Mouse (Mus musculus): ENCODE results near the gene Asic2. TPM values are rescaled to one million over a fixed set of nuclear protein-coding genes. Genes with fewer than 3 reads are reported as not detected.

The Asic2 gene
- total and polyA plus RNA-seq, 2 experiments: under 0.01 TPM; not detected in 1

DNA sequence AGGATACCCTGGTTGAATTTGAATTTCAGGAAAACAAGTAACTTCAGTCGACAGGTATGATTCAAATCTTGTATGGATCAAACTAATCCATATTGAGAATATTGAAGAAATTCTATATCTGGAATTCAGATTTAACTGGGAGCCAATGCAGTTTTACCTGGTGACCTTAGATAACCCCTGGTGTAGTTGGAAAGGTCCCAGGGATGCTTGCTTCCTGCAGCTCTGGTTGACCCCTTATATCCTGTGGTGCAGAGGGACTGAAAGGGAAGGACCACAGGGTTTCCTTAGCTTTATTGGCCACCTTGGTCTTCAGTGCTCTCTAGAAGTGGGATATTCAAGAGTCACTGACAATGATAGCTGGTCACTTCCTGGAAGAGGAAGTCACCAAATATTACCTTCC is 1100.2 kb downstream of the Asic2 start:
- Histone ChIP-seq H3K79me2 (ENCODE audit: control insufficient read depth, insufficient read depth, low read length) (no peaks in the 10 kb centered on the region), H3K36me3 (ENCODE audit: control insufficient read depth, insufficient read depth, low read length) (no peaks in the 10 kb centered on the region), H3K4me1 (ENCODE audit: control insufficient read depth, insufficient read depth, low read length) (no peaks in the 10 kb centered on the region), H3K27me3 (ENCODE audit: control insufficient read depth, insufficient read depth, low read length) (no peaks in the 10 kb centered on the region), H3K9ac (ENCODE audit: low read depth, low read length) (no peak overlapping the region), H3K27ac (replicated peaks; ENCODE audit: insufficient read depth, low read depth, low read length) (no peak overlapping the region), H3K4me3 (ENCODE audit: insufficient read depth, low read depth, low read length) (no peak overlapping the region)
- TF ChIP-seq POLR2A (IDR thresholded peaks at IDR 0.05; ENCODE audit: extremely low read depth, insufficient read depth, low read length) (no peak), CTCF (IDR thresholded peaks at IDR 0.05; ENCODE audit: low read depth, low read length) (no peak)
- no peak for DNase-seq (ENCODE audit: extremely low read depth, low read depth, low spot score)
- 88% methylated on average over 1 of the region's 1 CpGs for WGBS

DNA sequence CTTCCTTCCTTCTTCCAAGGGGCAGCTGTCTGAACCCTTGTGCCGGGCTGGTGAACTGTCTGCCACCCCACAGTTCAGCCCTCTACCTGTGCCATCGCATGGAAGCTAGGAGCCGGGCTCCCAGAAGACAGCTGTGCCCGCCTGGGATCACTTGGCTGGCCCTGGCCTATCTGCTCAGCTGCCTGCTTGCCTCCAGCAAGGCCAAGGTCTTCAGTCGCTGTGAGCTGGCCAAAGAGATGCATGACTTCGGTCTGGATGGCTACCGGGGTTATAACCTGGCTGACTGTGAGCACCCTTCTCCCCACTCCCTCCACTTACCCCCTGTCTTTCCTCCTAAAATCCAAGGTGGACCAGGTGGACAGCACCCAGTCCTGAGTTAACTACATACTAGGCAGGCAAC is 1105.3 kb downstream of the Asic2 start:
- no peak for DNase-seq (ENCODE audit: extremely low read depth, low read depth, low spot score)
- Histone ChIP-seq H3K27ac (replicated peaks; ENCODE audit: insufficient read depth, low read depth, low read length) (no peak overlapping the region), H3K36me3 (ENCODE audit: control insufficient read depth, insufficient read depth, low read length) (no peaks in the 10 kb centered on the region), H3K9ac (ENCODE audit: low read depth, low read length) (no peak overlapping the region), H3K27me3 (ENCODE audit: control insufficient read depth, insufficient read depth, low read length) (no peaks in the 10 kb centered on the region), H3K4me1 (ENCODE audit: control insufficient read depth, insufficient read depth, low read length) (no peaks in the 10 kb centered on the region), H3K4me3 (ENCODE audit: insufficient read depth, low read depth, low read length) (no peak overlapping the region), H3K79me2 (ENCODE audit: control insufficient read depth, insufficient read depth, low read length) (no peaks in the 10 kb centered on the region)
- WGBS: 88% methylated on average over 7 of the region's 7 CpGs
- TF ChIP-seq POLR2A (IDR thresholded peaks at IDR 0.05; ENCODE audit: extremely low read depth, insufficient read depth, low read length): no peak
- no peak for TF ChIP-seq CTCF (IDR thresholded peaks at IDR 0.05; ENCODE audit: low read depth, low read length)

- Histone ChIP-seq H3K9ac (ENCODE audit: low read depth, low read length) (no peak within 1 kb of the TSS), H3K27ac (replicated peaks; ENCODE audit: insufficient read depth, low read depth, low read length) (no peak within 1 kb of the TSS), H3K27me3 (ENCODE audit: control insufficient read depth, insufficient read depth, low read length) (no peaks in the 10 kb centered on the region), H3K4me3 (ENCODE audit: insufficient read depth, low read depth, low read length) (no peak within 1 kb of the TSS), H3K4me1 (ENCODE audit: control insufficient read depth, insufficient read depth, low read length) (no peaks in the 10 kb centered on the region), H3K36me3 (ENCODE audit: control insufficient read depth, insufficient read depth, low read length) (no peaks in the 10 kb centered on the region), H3K79me2 (ENCODE audit: control insufficient read depth, insufficient read depth, low read length) (no peaks in the 10 kb centered on the region)
- DNase-seq (ENCODE audit: extremely low read depth, low read depth, low spot score): no peak
- whole genome bisulfite sequencing: 80% methylated on average over 10 of the region's 10 CpGs
- TF ChIP-seq POLR2A (IDR thresholded peaks at IDR 0.05; ENCODE audit: extremely low read depth, insufficient read depth, low read length): no peak
- no peak for TF ChIP-seq CTCF (IDR thresholded peaks at IDR 0.05; ENCODE audit: low read depth, low read length)
Observed at GRCm38 (mm10) chr11:80858065-80858464, 1110.2 kb downstream of the Asic2 start, which contains the start of gene Spaca3. Spaca3 (plus strand) TSS chr11:80858365.

- no peak overlapping the region for H3K9ac ChIP-seq (ENCODE audit: low read depth, low read length)
- no peaks in the 10 kb centered on the region for H3K36me3 ChIP-seq (ENCODE audit: control insufficient read depth, insufficient read depth, low read length)
- no peaks in the 10 kb centered on the region for H3K27me3 ChIP-seq (ENCODE audit: control insufficient read depth, insufficient read depth, low read length)
- 68% methylated on average over 2 of the region's 2 CpGs for WGBS
- no peaks in the 10 kb centered on the region for H3K79me2 ChIP-seq (ENCODE audit: control insufficient read depth, insufficient read depth, low read length)
- no peaks in the 10 kb centered on the region for H3K4me1 ChIP-seq (ENCODE audit: control insufficient read depth, insufficient read depth, low read length)
- DNase-seq (ENCODE audit: extremely low read depth, low read depth, low spot score): no peak
- no peak for TF ChIP-seq CTCF (IDR thresholded peaks at IDR 0.05; ENCODE audit: low read depth, low read length)
- no peak for TF ChIP-seq POLR2A (IDR thresholded peaks at IDR 0.05; ENCODE audit: extremely low read depth, insufficient read depth, low read length)
- no peak overlapping the region for H3K27ac ChIP-seq (replicated peaks; ENCODE audit: insufficient read depth, low read depth, low read length)
- H3K4me3 ChIP-seq (ENCODE audit: insufficient read depth, low read depth, low read length): no peak overlapping the region
Observed at GRCm38 (mm10) chr11:80856827-80857226, 1111.4 kb downstream of the Asic2 start.

DNA sequence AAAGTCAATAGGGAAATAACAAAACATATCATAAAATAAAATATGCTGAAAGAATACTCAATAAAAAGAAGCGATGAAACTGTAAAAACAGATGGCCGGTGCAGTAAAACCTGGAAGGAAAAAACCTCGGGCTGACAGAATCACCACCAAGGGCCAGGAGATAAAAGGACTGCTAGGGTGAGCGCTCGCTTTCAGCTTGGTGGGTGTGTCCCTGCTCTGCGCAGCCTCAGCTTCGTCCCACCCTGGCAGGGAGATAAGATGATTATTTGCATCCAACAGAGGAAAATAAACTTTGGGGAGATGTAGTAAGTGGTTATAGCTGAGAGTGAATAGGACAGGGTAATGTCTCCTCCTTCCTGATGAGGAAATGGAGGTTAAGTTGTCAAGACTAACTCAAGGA is 1113.3 kb downstream of the Asic2 start:
- 44% methylated on average over 7 of the region's 7 CpGs for WGBS
- Histone ChIP-seq H3K27me3 (ENCODE audit: control insufficient read depth, insufficient read depth, low read length) (no peaks in the 10 kb centered on the region), H3K4me1 (ENCODE audit: control insufficient read depth, insufficient read depth, low read length) (no peaks in the 10 kb centered on the region), H3K79me2 (ENCODE audit: control insufficient read depth, insufficient read depth, low read length) (no peaks in the 10 kb centered on the region), H3K36me3 (ENCODE audit: control insufficient read depth, insufficient read depth, low read length) (no peaks in the 10 kb centered on the region), H3K4me3 (ENCODE audit: insufficient read depth, low read depth, low read length) (no peak overlapping the region), H3K9ac (ENCODE audit: low read depth, low read length) (no peak overlapping the region), H3K27ac (replicated peaks; ENCODE audit: insufficient read depth, low read depth, low read length) (no peak overlapping the region)
- no peak for DNase-seq (ENCODE audit: extremely low read depth, low read depth, low spot score)
- TF ChIP-seq CTCF (IDR thresholded peaks at IDR 0.05; ENCODE audit: low read depth, low read length): no peak
- TF ChIP-seq POLR2A (IDR thresholded peaks at IDR 0.05; ENCODE audit: extremely low read depth, insufficient read depth, low read length): no peak

- Histone ChIP-seq H3K27me3 (ENCODE audit: control insufficient read depth, insufficient read depth, low read length) (no peaks in the 10 kb centered on the region), H3K79me2 (ENCODE audit: control insufficient read depth, insufficient read depth, low read length) (no peaks in the 10 kb centered on the region), H3K4me1 (ENCODE audit: control insufficient read depth, insufficient read depth, low read length) (no peaks in the 10 kb centered on the region), H3K9ac (ENCODE audit: low read depth, low read length) (no peak overlapping the region), H3K4me3 (ENCODE audit: insufficient read depth, low read depth, low read length) (no peak overlapping the region), H3K36me3 (ENCODE audit: control insufficient read depth, insufficient read depth, low read length) (no peaks in the 10 kb centered on the region), H3K27ac (replicated peaks; ENCODE audit: insufficient read depth, low read depth, low read length) (no peak overlapping the region)
- no peak for DNase-seq (ENCODE audit: extremely low read depth, low read depth, low spot score)
- 88% methylated on average over 11 of the region's 11 CpGs for WGBS
- TF ChIP-seq CTCF (IDR thresholded peaks at IDR 0.05; ENCODE audit: low read depth, low read length) (no peak), POLR2A (IDR thresholded peaks at IDR 0.05; ENCODE audit: extremely low read depth, insufficient read depth, low read length) (no peak)
Observed at GRCm38 (mm10) chr11:80854430-80854829, 1113.8 kb downstream of the Asic2 start.

All from liver, adult 2 months (tissue).